Mouse (Mus musculus) cerebellum, adult 2 months (tissue): ENCODE results near the gene Hist1h2ae. TPM values are rescaled to one million over a fixed set of nuclear protein-coding genes. Genes with fewer than 3 reads are reported as not detected.
A peak's percentile ranks its signal among the peaks of the same experiment; 100 is the strongest.
"Not testable (repeated sequence)": the region's sequence is repeated elsewhere in the genome, so short reads cannot be mapped to it uniquely, and the experiment has no call there.

Experiments
- DNase-seq, 2 experiments: peaks; one replicate each; pipeline ENCODE4 v3.0.0; 2021
- H3K27ac ChIP-seq: fragments of 200-500 bp; 2 replicates; pipeline ENCODE4 v1.5.1; 2012; ENCODE audit warnings: low read length, control low read depth, inconsistent platforms; ENCODE audit not compliant: insufficient read depth
- H3K27me3 ChIP-seq: fragments of 200-500 bp; 2 replicates; pipeline ENCODE4 v1.6.1; 2012; ENCODE audit warnings: inconsistent platforms, mild to moderate bottlenecking, low read length, moderate library complexity; ENCODE audit not compliant: control insufficient read depth, insufficient read depth
- H3K4me1 ChIP-seq: fragments of 200-500 bp; 2 replicates; pipeline ENCODE4 v1.6.1; 2011; ENCODE audit warnings: low read length; ENCODE audit not compliant: control insufficient read depth, insufficient read depth
- H3K4me3 ChIP-seq: fragments of 200-500 bp; replicated peaks from 2 replicates; pipeline ENCODE3; 2011; ENCODE audit warnings: mild to moderate bottlenecking, low read depth, low read length, control low read depth; ENCODE audit not compliant: insufficient read depth
- CTCF ChIP-seq: fragments of 200-500 bp; IDR thresholded peaks from 2 replicates; pipeline ENCODE4 v1.5.1; 2011; ENCODE audit warnings: low read depth, mild to moderate bottlenecking, control low read depth, low read length, moderate library complexity, borderline replicate concordance; ENCODE audit not compliant: insufficient read depth
- POLR2A ChIP-seq: fragments of 200-500 bp; IDR thresholded peaks from 2 replicates; pipeline ENCODE4 v1.6.1; 2011; ENCODE audit warnings: low read length, control low read depth, borderline replicate concordance; ENCODE audit not compliant: insufficient read depth
- WGBS: fragments of 180-500 bp; shearing (Covaris S2); methylation state at CpG from one replicate; pipeline ENCODE4 v1.1.7; 2018; 5-methylcytosine and 5-hydroxymethylcytosine counted together
- polyA plus RNA-seq: library from polyadenylated mRNA; depleted of rRNA; stranded (reverse); fragments of >200 nt; gene quantifications from 2 replicates; pipeline ENCODE4 v1.2.3, GENCODE M21; 2012

Gene Hist1h2ae
- polyA plus RNA-seq, 1 experiment = 0.33 TPM

- no peaks in the 10 kb centered on the region for H3K27me3 ChIP-seq
- no peak overlapping the region for H3K27ac ChIP-seq
- no peak for DNase-seq
- peaks cover 2% of the 10 kb centered on the region; the same call in 1 of the 2 replicates for H3K4me1 ChIP-seq
- H3K4me3 ChIP-seq = no peak overlapping the region
- TF ChIP-seq POLR2A = no peak
- no peak for TF ChIP-seq CTCF
- 58% methylated on average over 3 of the region's 3 CpGs for WGBS
Measured at GRCm38 (mm10) chr13:23556906-23557305, 14.1 kb downstream of the Hist1h2ae start.

- TF ChIP-seq POLR2A (peak; percentile 12; the same call in 1 of the 2 replicates), CTCF (no peak)
- Histone ChIP-seq H3K27ac (peak overlapping the region; percentile 41; the same call in 1 of the 2 replicates), H3K4me3 (peak overlapping the region; percentile 61), H3K27me3 (no peaks in the 10 kb centered on the region), H3K4me1 (peaks cover 2% of the 10 kb centered on the region; the same call in 1 of the 2 replicates)
- under 1% methylated on average over 18 of the region's 18 CpGs for WGBS
- DNase-seq = peak; percentile 61 to 87
Measured at GRCm38 (mm10) chr13:23555839-23556416, 15.1 kb downstream of the Hist1h2ae start.

- no peaks in the 10 kb centered on the region for H3K27me3 ChIP-seq
- DNase-seq = peak; percentile 74 to 79
- WGBS = under 1% methylated on average over 54 of the region's 54 CpGs
- H3K4me1 ChIP-seq = peaks cover 2% of the 10 kb centered on the region; the same call in 1 of the 2 replicates
- TF ChIP-seq POLR2A (peak; percentile 57; the same call in 1 of the 2 replicates), CTCF (no peak)
- peak overlapping the region; percentile 77 for H3K4me3 ChIP-seq
- H3K27ac ChIP-seq = peak overlapping the region; percentile 41
Measured at GRCm38 (mm10) chr13:23554925-23555838, 15.8 kb downstream of the Hist1h2ae start.

GRCm38 (mm10) chr13:23554393-23554792, 16.6 kb downstream of the Hist1h2ae start:
- Histone ChIP-seq H3K4me3 (peak overlapping the region; percentile 33), H3K27me3 (no peaks in the 10 kb centered on the region), H3K4me1 (peaks cover 2% of the 10 kb centered on the region; the same call in 1 of the 2 replicates), H3K27ac (no peak overlapping the region)
- TF ChIP-seq CTCF (no peak), POLR2A (no peak)
- 14% methylated on average over 9 of the region's 9 CpGs for WGBS
- DNase-seq = no peak

GRCm38 (mm10) chr13:23552962-23553361, 18.1 kb downstream of the Hist1h2ae start, which contains the start of gene Hist1h1d:
Hist1h1d (plus strand) TSS chr13:23553262.
- TF ChIP-seq POLR2A (no peak), CTCF (no peak)
- H3K27ac ChIP-seq = no peak within 1 kb of the TSS
- no peak within 1 kb of the TSS for H3K4me3 ChIP-seq
- no peak for DNase-seq
- H3K27me3 ChIP-seq = no peaks in the 10 kb centered on the region
- H3K4me1 ChIP-seq = peaks cover 2% of the 10 kb centered on the region; the same call in 1 of the 2 replicates

- H3K4me1 ChIP-seq = peaks cover 2% of the 10 kb centered on the region; the same call in 1 of the 2 replicates
- H3K27me3 ChIP-seq = no peaks in the 10 kb centered on the region
- WGBS = 43% methylated on average over 8 of the region's 8 CpGs
- peak overlapping the region; percentile 42 for H3K4me3 ChIP-seq
- DNase-seq = no peak
- H3K27ac ChIP-seq = no peak overlapping the region
- no peak for TF ChIP-seq POLR2A
- TF ChIP-seq CTCF = no peak
Measured at GRCm38 (mm10) chr13:23551931-23552914, 18.8 kb downstream of the Hist1h2ae start.

GRCm38 (mm10) chr13:23551146-23551834, 19.7 kb downstream of the Hist1h2ae start, which contains the start of gene Hist1h4f:
Hist1h4f (minus strand) TSS chr13:23551648.
- TF ChIP-seq CTCF (peak; percentile 12; the same call in 1 of the 2 replicates), POLR2A (peak; percentile 91; the same call in 1 of the 2 replicates)
- peak; percentile 88 to 92 for DNase-seq
- Histone ChIP-seq H3K4me3 (peak within 1 kb of the TSS; percentile 42), H3K27ac (0 out of 2 replicates have a peak within 1 kb of the TSS, but pooled peaks have one; percentile 3)
- under 1% methylated on average over 47 of the region's 47 CpGs for WGBS
- not testable (repeated sequence) for H3K4me1 ChIP-seq, H3K27me3 ChIP-seq
